Mouse (Mus musculus): Measurements from ENCODE around the gene 1700024B05Rik.
"Not testable (repeated sequence)": the region's sequence is repeated elsewhere in the genome, so short reads cannot be mapped to it uniquely, and the experiment has no call there.

Gene 1700024B05Rik

GRCm38 (mm10) chr14:41943695-41944094 lies at the start of gene 1700024B05Rik:
TSS of gene 1700024B05Rik (plus strand) at chr14:41943995.
- DNase-seq (ENCODE audit: low read depth, low spot score): not testable (repeated sequence)

GRCm38 (mm10) chr14:41907190-41907589 lies 36.6 kb upstream of the 1700024B05Rik start, which contains the start of gene Gm7980:
TSS of gene Gm7980 (minus strand) at chr14:41907290.
- DNase-seq (ENCODE audit: low read depth, low spot score): not testable (repeated sequence)

GRCm38 (mm10) chr14:41924649-41925048 lies 19.1 kb upstream of the 1700024B05Rik start, which contains the start of gene 1700049E17Rik1:
TSS of gene 1700049E17Rik1 (plus strand) at chr14:41924949.
- DNase-seq (ENCODE audit: low read depth, low spot score): not testable (repeated sequence)

GRCm38 (mm10) chr14:41964095-41964494 lies 20.3 kb downstream of the 1700024B05Rik start:
- DNase-seq (ENCODE audit: low read depth, low spot score): not testable (repeated sequence)

- DNase-seq (ENCODE audit: low read depth, low spot score): not testable (repeated sequence)
These were observed 24.0 kb downstream of the 1700024B05Rik start, which contains the start of gene Gm6401 for GRCm38 (mm10) chr14:41967827-41968226. TSS of gene Gm6401 (minus strand) at chr14:41967927.

- not testable (repeated sequence) for DNase-seq (ENCODE audit: low read depth, low spot score)
These were observed 24.8 kb downstream of the 1700024B05Rik start for GRCm38 (mm10) chr14:41968596-41968995.

- not testable (repeated sequence) for DNase-seq (ENCODE audit: low read depth, low spot score)
These were observed 39.4 kb downstream of the 1700024B05Rik start, which contains the start of gene Gm3543 for GRCm38 (mm10) chr14:41983225-41983624. TSS of gene Gm3543 (minus strand) at chr14:41983325.

All from forelimb bud, embryonic 11.5 days (tissue).